Mouse (Mus musculus): ENCODE results near the gene Phactr1. TPM values are rescaled to one million over a fixed set of nuclear protein-coding genes. Genes with fewer than 3 reads are reported as not detected.

The Phactr1 gene
- polyA plus RNA-seq, 2 experiments: 3.6 to 6.7 TPM

DNA sequence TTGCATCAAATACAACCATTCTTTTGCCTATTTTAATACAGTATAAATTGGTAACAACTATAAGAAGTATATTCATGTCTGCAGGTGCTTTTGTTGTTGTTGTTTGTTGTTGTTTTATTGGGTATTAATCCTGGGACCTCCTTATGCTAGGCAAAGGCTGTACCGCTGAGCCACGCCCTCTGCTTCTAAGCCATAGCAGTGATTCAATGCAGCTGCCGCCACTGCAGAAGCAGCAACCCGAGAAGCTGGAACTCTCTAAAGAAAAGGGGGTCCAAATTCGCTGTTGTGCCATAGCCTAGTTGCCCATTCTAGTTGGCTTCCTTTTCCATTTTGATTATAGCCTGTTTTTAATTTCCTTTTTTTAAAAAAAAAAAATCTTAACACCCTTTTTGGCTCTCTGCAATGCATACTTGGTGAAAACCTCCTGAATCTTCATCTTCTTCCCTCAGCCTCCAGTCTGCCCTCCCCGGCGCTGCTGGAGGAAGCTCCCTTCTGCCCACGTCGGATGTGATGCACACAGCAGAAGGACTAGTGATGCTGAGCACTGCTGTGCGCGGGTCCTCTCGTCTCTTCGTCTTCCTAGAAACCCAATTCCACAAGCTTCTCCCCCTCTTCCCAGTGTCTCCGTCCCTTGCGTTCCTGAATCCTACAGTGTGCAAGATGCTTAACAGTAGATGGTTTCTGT, 271.8 kb downstream of the Phactr1 start:
- no peak overlapping the region for H3K9ac ChIP-seq (ENCODE audit: low read depth, low read length, severe bottlenecking)
- TF ChIP-seq POLR2A (IDR thresholded peaks at IDR 0.05; ENCODE audit: borderline replicate concordance, extremely low read depth, insufficient read depth, insufficient read length): no peak
- no peak for DNase-seq (ENCODE audit: low spot score)
- H3K9me3 ChIP-seq (ENCODE audit: control insufficient read depth, low read length): no peaks in the 10 kb centered on the region
- no peaks in the 10 kb centered on the region for H3K36me3 ChIP-seq (ENCODE audit: control insufficient read depth, insufficient read depth, low read length)
- no peak for ATAC-seq (ENCODE audit: low FRiP score, low read depth)
- no peak overlapping the region for H3K27ac ChIP-seq (replicated peaks; ENCODE audit: low read depth, low read length)
- no peak overlapping the region for H3K4me2 ChIP-seq (replicated peaks; ENCODE audit: low read depth, low read length, severe bottlenecking)
- no peaks in the 10 kb centered on the region for H3K27me3 ChIP-seq (ENCODE audit: control insufficient read depth, insufficient read depth, low read length)
- 63% methylated on average over 15 of the region's 15 CpGs for WGBS
- no peaks in the 10 kb centered on the region for H3K4me1 ChIP-seq (ENCODE audit: control insufficient read depth, insufficient read depth, low read length)
- H3K4me3 ChIP-seq (replicated peaks; ENCODE audit: low read length): no peak overlapping the region

DNA sequence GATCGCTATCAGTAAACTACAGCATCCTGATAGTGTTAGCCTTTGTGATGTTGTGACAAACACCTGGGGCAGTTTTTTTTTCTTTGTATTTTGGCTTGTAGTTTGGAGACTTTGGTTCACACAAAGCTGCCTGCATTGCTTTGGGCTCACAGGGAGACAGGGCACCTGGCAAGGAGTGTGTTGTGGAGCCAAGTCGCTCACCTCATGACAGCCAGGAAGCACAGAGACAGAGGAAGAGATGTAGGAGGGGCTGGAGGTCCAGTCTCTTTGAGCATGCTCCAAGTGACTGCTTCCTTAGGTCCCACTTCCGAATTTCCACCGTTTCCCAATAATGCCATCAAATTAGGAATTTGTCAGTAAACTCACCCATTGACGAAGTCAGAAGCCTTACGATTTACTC, 272.6 kb downstream of the Phactr1 start:
- Histone ChIP-seq H3K9me3 (ENCODE audit: control insufficient read depth, low read length) (no peaks in the 10 kb centered on the region), H3K27ac (replicated peaks; ENCODE audit: low read depth, low read length) (no peak overlapping the region), H3K4me1 (ENCODE audit: control insufficient read depth, insufficient read depth, low read length) (no peaks in the 10 kb centered on the region), H3K27me3 (ENCODE audit: control insufficient read depth, insufficient read depth, low read length) (no peaks in the 10 kb centered on the region), H3K36me3 (ENCODE audit: control insufficient read depth, insufficient read depth, low read length) (no peaks in the 10 kb centered on the region), H3K9ac (ENCODE audit: low read depth, low read length, severe bottlenecking) (no peak overlapping the region), H3K4me3 (replicated peaks; ENCODE audit: low read length) (no peak overlapping the region), H3K4me2 (replicated peaks; ENCODE audit: low read depth, low read length, severe bottlenecking) (no peak overlapping the region)
- DNase-seq (ENCODE audit: low spot score): no peak
- ATAC-seq (ENCODE audit: low FRiP score, low read depth): no peak
- 90% methylated on average over 6 of the region's 6 CpGs for WGBS
- no peak for TF ChIP-seq POLR2A (IDR thresholded peaks at IDR 0.05; ENCODE audit: borderline replicate concordance, extremely low read depth, insufficient read depth, insufficient read length)

DNA sequence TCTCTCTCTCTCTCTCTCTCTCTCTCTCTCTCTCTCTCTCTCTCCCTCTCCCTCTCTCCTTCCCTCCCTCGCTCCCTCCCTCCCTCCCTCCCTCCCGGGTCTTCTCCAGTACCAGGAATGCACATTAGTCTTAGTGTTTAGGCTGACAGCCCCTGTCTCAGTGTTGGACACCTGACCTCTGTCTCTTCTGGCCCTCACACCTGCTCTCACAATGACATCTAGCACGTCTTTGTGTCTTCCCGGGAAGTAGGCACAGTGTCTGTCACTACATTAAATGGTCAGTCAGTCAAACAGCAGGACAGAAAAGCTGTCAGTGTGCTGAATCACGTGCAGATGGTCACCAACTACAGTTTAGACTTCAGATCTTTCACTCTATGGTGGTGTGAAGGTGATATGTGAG, 273.7 kb downstream of the Phactr1 start:
- no peak for ATAC-seq (ENCODE audit: low FRiP score, low read depth)
- Histone ChIP-seq H3K27me3 (ENCODE audit: control insufficient read depth, insufficient read depth, low read length) (no peaks in the 10 kb centered on the region), H3K27ac (replicated peaks; ENCODE audit: low read depth, low read length) (no peak overlapping the region), H3K9ac (ENCODE audit: low read depth, low read length, severe bottlenecking) (no peak overlapping the region), H3K4me3 (replicated peaks; ENCODE audit: low read length) (no peak overlapping the region), H3K4me2 (replicated peaks; ENCODE audit: low read depth, low read length, severe bottlenecking) (no peak overlapping the region), H3K9me3 (ENCODE audit: control insufficient read depth, low read length) (no peaks in the 10 kb centered on the region), H3K4me1 (ENCODE audit: control insufficient read depth, insufficient read depth, low read length) (no peaks in the 10 kb centered on the region), H3K36me3 (ENCODE audit: control insufficient read depth, insufficient read depth, low read length) (no peaks in the 10 kb centered on the region)
- WGBS: 75% methylated on average over 5 of the region's 5 CpGs
- no peak for DNase-seq (ENCODE audit: low spot score)
- no peak for TF ChIP-seq POLR2A (IDR thresholded peaks at IDR 0.05; ENCODE audit: borderline replicate concordance, extremely low read depth, insufficient read depth, insufficient read length)

DNA sequence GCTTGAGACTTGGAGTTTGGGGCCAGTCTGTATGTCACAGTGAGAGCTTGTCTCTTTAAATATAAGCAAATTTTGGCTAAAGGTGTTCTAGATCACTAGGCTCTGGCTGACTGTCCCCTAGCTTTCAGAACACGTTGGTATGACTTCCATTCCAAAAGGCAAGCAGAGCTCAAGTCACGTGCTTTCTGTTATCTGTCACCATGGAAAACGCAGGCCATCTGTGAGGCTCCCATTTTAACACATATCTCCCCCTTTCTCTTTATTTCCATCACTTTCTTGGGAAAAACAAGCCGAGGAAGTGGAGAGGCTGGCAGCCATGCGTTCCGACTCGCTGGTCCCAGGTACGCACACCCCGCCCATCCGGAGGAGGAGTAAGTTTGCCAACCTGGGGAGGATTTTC, 275.9 kb downstream of the Phactr1 start:
- H3K27ac ChIP-seq (replicated peaks; ENCODE audit: low read depth, low read length): no peak overlapping the region
- H3K4me1 ChIP-seq (ENCODE audit: control insufficient read depth, insufficient read depth, low read length): no peaks in the 10 kb centered on the region
- DNase-seq (ENCODE audit: low spot score) (no peak), ATAC-seq (ENCODE audit: low FRiP score, low read depth) (no peak)
- no peaks in the 10 kb centered on the region for H3K9me3 ChIP-seq (ENCODE audit: control insufficient read depth, low read length)
- no peaks in the 10 kb centered on the region for H3K36me3 ChIP-seq (ENCODE audit: control insufficient read depth, insufficient read depth, low read length)
- H3K4me3 ChIP-seq (replicated peaks; ENCODE audit: low read length): no peak overlapping the region
- H3K27me3 ChIP-seq (ENCODE audit: control insufficient read depth, insufficient read depth, low read length): no peaks in the 10 kb centered on the region
- WGBS: 82% methylated on average over 10 of the region's 10 CpGs
- no peak for TF ChIP-seq POLR2A (IDR thresholded peaks at IDR 0.05; ENCODE audit: borderline replicate concordance, extremely low read depth, insufficient read depth, insufficient read length)
- H3K4me2 ChIP-seq (replicated peaks; ENCODE audit: low read depth, low read length, severe bottlenecking): no peak overlapping the region
- H3K9ac ChIP-seq (ENCODE audit: low read depth, low read length, severe bottlenecking): no peak overlapping the region

DNA sequence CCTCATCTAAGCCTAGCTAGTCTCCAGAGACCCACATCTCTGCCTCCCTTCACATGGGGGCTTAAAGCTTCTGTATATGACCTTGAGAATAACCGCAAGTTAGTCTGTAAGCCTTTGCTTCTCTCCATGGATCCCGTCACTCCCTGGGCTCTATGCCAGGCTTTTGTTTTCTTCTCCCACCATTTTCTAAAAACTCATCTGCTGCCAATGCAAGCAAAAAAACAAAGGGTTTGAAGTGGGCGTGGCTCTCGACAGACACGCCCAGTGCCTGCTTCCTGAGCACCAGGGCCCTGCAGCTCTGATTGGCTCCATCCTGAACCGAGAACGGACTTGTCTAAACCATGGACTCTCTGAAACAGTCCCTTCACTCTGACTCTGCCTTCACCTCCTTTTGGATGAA, 277.4 kb downstream of the Phactr1 start:
- no peak for TF ChIP-seq POLR2A (IDR thresholded peaks at IDR 0.05; ENCODE audit: borderline replicate concordance, extremely low read depth, insufficient read depth, insufficient read length)
- no peaks in the 10 kb centered on the region for H3K9me3 ChIP-seq (ENCODE audit: control insufficient read depth, low read length)
- no peak overlapping the region for H3K4me2 ChIP-seq (replicated peaks; ENCODE audit: low read depth, low read length, severe bottlenecking)
- H3K9ac ChIP-seq (ENCODE audit: low read depth, low read length, severe bottlenecking): no peak overlapping the region
- H3K4me3 ChIP-seq (replicated peaks; ENCODE audit: low read length): no peak overlapping the region
- no peak overlapping the region for H3K27ac ChIP-seq (replicated peaks; ENCODE audit: low read depth, low read length)
- WGBS: 70% methylated on average over 7 of the region's 7 CpGs
- H3K27me3 ChIP-seq (ENCODE audit: control insufficient read depth, insufficient read depth, low read length): no peaks in the 10 kb centered on the region
- H3K36me3 ChIP-seq (ENCODE audit: control insufficient read depth, insufficient read depth, low read length): no peaks in the 10 kb centered on the region
- no peaks in the 10 kb centered on the region for H3K4me1 ChIP-seq (ENCODE audit: control insufficient read depth, insufficient read depth, low read length)
- no peak for ATAC-seq (ENCODE audit: low FRiP score, low read depth)
- DNase-seq (ENCODE audit: low spot score): peak; percentile 9
